Mouse (Mus musculus) left cerebral cortex, postnatal 10 days (tissue): Measurements from ENCODE around the gene Vmn1r91. TPM values are rescaled to one million over a fixed set of nuclear protein-coding genes. Genes with fewer than 3 reads are reported as not detected.
"Not testable (repeated sequence)": the region's sequence is repeated elsewhere in the genome, so short reads cannot be mapped to it uniquely, and the experiment has no call there.

Experiments
- DNase-seq, 2 experiments: peaks; one replicate each; pipeline ENCODE4 v3.0.0; 2021 to 2022; ENCODE audit warnings: low spot score in 2 of 2, mixed read lengths in 1 of 2; ENCODE audit errors: extremely low spot score in 1 of 2
- intact Hi-C: fragments of 180-260 bp; cut with DNase I; formaldehyde crosslinking; loops from one replicate; pipeline ENCODE4 v1.15.1; 2025
- total RNA-seq, 2 experiments: library from RNA; stranded (reverse); gene quantifications; 2 replicates each; pipeline ENCODE4 v1.2.3; 2021

Vmn1r91 gene
- total RNA-seq: not detected

DNA sequence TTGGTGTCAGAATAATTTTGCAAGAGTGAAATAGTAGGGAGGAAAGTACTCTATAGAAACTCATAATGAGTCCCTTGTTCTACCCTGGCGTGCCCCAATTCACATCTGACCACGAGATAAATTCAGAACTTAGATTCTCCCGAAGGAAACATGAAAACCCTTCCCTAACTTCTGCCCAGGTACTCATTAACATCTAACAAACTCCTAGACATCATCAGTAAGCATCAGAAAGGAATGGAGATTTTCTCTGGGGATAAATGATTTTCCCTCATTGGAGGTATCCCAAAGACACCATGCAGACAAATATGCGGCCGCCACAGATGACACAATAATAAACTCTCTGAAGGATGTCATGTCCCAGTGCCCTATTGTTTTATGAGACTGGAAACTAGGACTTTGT, at the start of gene Vmn1r91:
Gene Vmn1r91 (plus strand): TSS at position 301 of the 400 bp plus-strand sequence.
- intact Hi-C loops, DNase-seq: not testable (repeated sequence)

DNA sequence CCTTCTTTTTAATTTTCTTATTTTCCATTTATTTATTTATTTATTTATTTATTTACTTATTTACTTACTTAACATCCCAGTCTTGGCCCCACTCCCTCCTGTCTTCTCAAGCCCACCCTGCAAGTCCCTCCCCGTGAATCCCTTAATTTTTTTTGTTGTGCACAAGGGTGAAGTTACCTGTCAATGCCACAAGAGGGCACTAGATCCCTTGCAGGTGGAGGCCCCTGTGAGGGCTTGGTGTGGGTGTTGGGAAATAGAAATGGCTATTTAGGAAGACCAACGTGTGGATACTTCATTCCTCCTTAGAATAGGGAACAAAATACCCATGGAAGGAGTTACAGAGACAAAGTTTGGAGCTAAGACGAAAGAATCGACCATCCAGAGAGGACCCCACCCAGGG, 35.4 kb upstream of the Vmn1r91 start:
- intact Hi-C loops, DNase-seq: not testable (repeated sequence)

DNA sequence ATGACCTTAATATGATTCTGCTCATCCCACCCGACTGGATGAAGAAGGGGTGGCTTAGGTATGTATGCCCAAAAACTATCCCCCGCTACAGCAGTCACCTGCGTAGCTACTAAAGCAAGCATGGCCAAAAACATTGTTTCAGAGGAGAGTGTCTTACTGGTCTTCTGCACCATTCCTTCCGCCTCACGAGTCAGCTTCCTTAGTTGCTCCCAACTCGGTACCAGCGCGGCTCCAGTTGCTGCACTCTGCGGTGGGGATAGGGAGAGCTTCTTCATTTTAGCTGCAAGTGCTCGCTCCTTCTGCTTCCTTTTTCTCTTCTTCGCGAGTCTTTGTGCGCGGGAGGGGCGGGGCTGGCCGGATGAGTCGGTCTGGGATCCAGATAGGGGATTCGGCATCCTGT, 21.4 kb upstream of the Vmn1r91 start:
- intact Hi-C loops, DNase-seq: not testable (repeated sequence)

DNA sequence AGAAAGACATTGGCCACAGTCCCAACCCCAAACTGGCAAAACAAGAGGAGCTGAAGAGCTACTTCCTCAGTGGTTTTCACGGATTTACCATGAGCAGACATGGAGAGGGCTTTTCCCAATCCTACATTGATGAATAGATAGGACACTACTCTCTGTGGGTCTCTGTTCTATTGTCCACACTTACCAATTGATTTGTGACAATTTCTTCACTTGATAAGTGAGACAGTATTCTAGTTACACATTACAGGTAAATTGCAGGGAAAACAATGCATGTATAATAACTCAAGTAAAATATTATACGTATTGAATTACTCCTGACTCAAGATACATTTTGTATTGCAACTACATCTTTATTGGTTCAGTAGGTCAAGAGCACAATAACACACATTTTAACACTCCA, 23.0 kb downstream of the Vmn1r91 start, which contains the start of gene Gm16442:
Gene Gm16442 (minus strand): TSS at position 101 of the 400 bp plus-strand sequence.
- DNase-seq, intact Hi-C loops: not testable (repeated sequence)

DNA sequence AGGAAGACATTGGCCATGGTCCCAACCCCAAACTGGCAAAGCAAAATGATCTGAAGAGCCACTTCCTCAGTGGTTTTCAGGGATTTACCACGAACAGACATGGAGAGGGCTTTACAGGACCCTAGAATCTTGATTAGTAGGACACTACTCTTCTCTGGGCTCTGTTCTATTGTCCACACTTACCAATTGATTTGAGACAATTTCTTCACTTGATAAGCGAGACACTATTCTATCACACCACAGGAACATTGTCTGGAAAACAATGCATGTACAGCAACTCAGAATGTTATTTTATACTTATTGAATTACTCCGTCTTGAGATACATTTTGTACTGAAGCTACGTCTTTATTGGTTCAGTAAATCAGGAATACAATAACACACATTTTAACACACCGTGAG, 39.5 kb downstream of the Vmn1r91 start, which contains the start of gene Vmn1r93:
Gene Vmn1r93 (minus strand): TSS at position 101 of the 400 bp plus-strand sequence.
- intact Hi-C loops, DNase-seq: not testable (repeated sequence)

Other genes with a start within 250 kb of the Vmn1r91 start
- 1 to 10 TPM; 6.3 to 6.7 TPM for gene Gm19345, start 247.7 kb upstream of the Vmn1r91 start, total RNA-seq
- gene Ceacam16, start 238.4 kb upstream of the Vmn1r91 start, total RNA-seq: not detected
- not detected for gene Ceacam19, start 211.7 kb upstream of the Vmn1r91 start, total RNA-seq
- gene Pvr, start 178.5 kb upstream of the Vmn1r91 start, total RNA-seq: 10 to 100 TPM in 1 of 2 experiments, 1 to 10 TPM in 1; 9.8 to 14.1 TPM
- gene Igsf23, start 148.9 kb upstream of the Vmn1r91 start, total RNA-seq: not detected
- gene Ceacam20, start 134.3 kb upstream of the Vmn1r91 start, total RNA-seq: not detected
- gene Nlrp9b, start 108.2 kb upstream of the Vmn1r91 start, total RNA-seq: not detected
- gene Gm16442, start 22.9 kb downstream of the Vmn1r91 start, total RNA-seq: not detected
- not detected for gene Vmn1r93, start 39.4 kb downstream of the Vmn1r91 start, total RNA-seq
- gene Vmn1r94, start 68.7 kb downstream of the Vmn1r91 start, total RNA-seq: not detected
- not detected for gene Vmn1r95, start 94.0 kb downstream of the Vmn1r91 start, total RNA-seq
- gene Gm6164, start 105.9 kb downstream of the Vmn1r91 start, total RNA-seq: not detected
- not detected for gene Gm4498, start 134.1 kb downstream of the Vmn1r91 start, total RNA-seq
- not detected for gene Gm5890, start 163.2 kb downstream of the Vmn1r91 start, total RNA-seq
- gene Gm4133, start 234.4 kb downstream of the Vmn1r91 start, total RNA-seq: not detected